Mouse (Mus musculus) adipocyte (in vitro differentiated cells): ENCODE data around the gene Mt4.
A peak's percentile ranks its signal among the peaks of the same experiment; 100 is the strongest.

ENCODE experiments used
- DNase-seq: peaks from one replicate; pipeline ENCODE4 v3.0.0-alpha.2; 2016; ENCODE audit warnings: low spot score

Mt4 gene

GRCm38 (mm10) chr8:94179713-94180560, 42.9 kb downstream of the Mt4 start:
- peak; percentile 62 for DNase-seq

GRCm38 (mm10) chr8:94180561-94180908, 43.5 kb downstream of the Mt4 start:
- peak; percentile 45 for DNase-seq

- DNase-seq, result peak; percentile 39
These were observed 45.3 kb downstream of the Mt4 start for GRCm38 (mm10) chr8:94182055-94182929.

GRCm38 (mm10) chr8:94183117-94183516, 46.1 kb downstream of the Mt4 start:
- peak; percentile 90 for DNase-seq

GRCm38 (mm10) chr8:94184357-94184843, 47.4 kb downstream of the Mt4 start:
- no peak for DNase-seq

GRCm38 (mm10) chr8:94185791-94186190, 48.8 kb downstream of the Mt4 start:
- no peak for DNase-seq

- no peak for DNase-seq
These were observed 49.5 kb downstream of the Mt4 start for GRCm38 (mm10) chr8:94186542-94186941.

GRCm38 (mm10) chr8:94187290-94188002, 50.4 kb downstream of the Mt4 start:
- no peak for DNase-seq
